Mouse (Mus musculus): Measurements from ENCODE around the gene Trank1.

Gene Trank1

GRCm38 (mm10) chr9:111381056-111382025 lies 69.8 kb downstream of the Trank1 start:
- DNase-seq (ENCODE audit: extremely low spot score, low read depth, low spot score), result no peak

GRCm38 (mm10) chr9:111382469-111382868 lies 70.9 kb downstream of the Trank1 start:
- no peak for DNase-seq (ENCODE audit: extremely low spot score, low read depth, low spot score)

- no peak for DNase-seq (ENCODE audit: extremely low spot score, low read depth, low spot score)
Measured at GRCm38 (mm10) chr9:111383046-111383445, 71.5 kb downstream of the Trank1 start.

- DNase-seq (ENCODE audit: extremely low spot score, low read depth, low spot score), result no peak
Measured at GRCm38 (mm10) chr9:111383756-111384155, 72.2 kb downstream of the Trank1 start.

- DNase-seq (ENCODE audit: extremely low spot score, low read depth, low spot score), result no peak
Measured at GRCm38 (mm10) chr9:111385526-111386491, 74.3 kb downstream of the Trank1 start.

GRCm38 (mm10) chr9:111386569-111386968 lies 75.0 kb downstream of the Trank1 start:
- DNase-seq (ENCODE audit: extremely low spot score, low read depth, low spot score), result no peak

GRCm38 (mm10) chr9:111387576-111387975 lies 76.0 kb downstream of the Trank1 start:
- no peak for DNase-seq (ENCODE audit: extremely low spot score, low read depth, low spot score)

- DNase-seq (ENCODE audit: extremely low spot score, low read depth, low spot score), result no peak
Measured at GRCm38 (mm10) chr9:111390016-111390415, 78.5 kb downstream of the Trank1 start.

- no peak for DNase-seq (ENCODE audit: extremely low spot score, low read depth, low spot score)
Measured at GRCm38 (mm10) chr9:111391036-111391435, 79.5 kb downstream of the Trank1 start.

- no peak for DNase-seq (ENCODE audit: extremely low spot score, low read depth, low spot score)
Measured at GRCm38 (mm10) chr9:111391926-111392442, 80.4 kb downstream of the Trank1 start.

- no peak for DNase-seq (ENCODE audit: extremely low spot score, low read depth, low spot score)
Measured at GRCm38 (mm10) chr9:111395265-111395664, 83.7 kb downstream of the Trank1 start.

GRCm38 (mm10) chr9:111398059-111398458 lies 86.5 kb downstream of the Trank1 start:
- no peak for DNase-seq (ENCODE audit: extremely low spot score, low read depth, low spot score)

GRCm38 (mm10) chr9:111400089-111400488 lies 88.5 kb downstream of the Trank1 start:
- DNase-seq (ENCODE audit: extremely low spot score, low read depth, low spot score), result no peak

- no peak for DNase-seq (ENCODE audit: extremely low spot score, low read depth, low spot score)
Measured at GRCm38 (mm10) chr9:111403159-111403558, 91.6 kb downstream of the Trank1 start.

- DNase-seq (ENCODE audit: extremely low spot score, low read depth, low spot score), result no peak
Measured at GRCm38 (mm10) chr9:111404346-111405079, 93.0 kb downstream of the Trank1 start.

GRCm38 (mm10) chr9:111405080-111405428 lies 93.5 kb downstream of the Trank1 start:
- no peak for DNase-seq (ENCODE audit: extremely low spot score, low read depth, low spot score)

- no peak for DNase-seq (ENCODE audit: extremely low spot score, low read depth, low spot score)
Measured at GRCm38 (mm10) chr9:111408012-111408411, 96.5 kb downstream of the Trank1 start.

- DNase-seq (ENCODE audit: extremely low spot score, low read depth, low spot score), result no peak
Measured at GRCm38 (mm10) chr9:111408427-111408826, 96.9 kb downstream of the Trank1 start.

- DNase-seq (ENCODE audit: extremely low spot score, low read depth, low spot score), result no peak
Measured at GRCm38 (mm10) chr9:111412471-111413160, 101.1 kb downstream of the Trank1 start.

GRCm38 (mm10) chr9:111421862-111422261 lies 110.3 kb downstream of the Trank1 start:
- DNase-seq (ENCODE audit: extremely low spot score, low read depth, low spot score), result no peak

Data from hindlimb bud, embryonic 11.5 days (tissue).